Mouse (Mus musculus): Measurements from ENCODE around the gene Nrtn. TPM values are rescaled to one million over a fixed set of nuclear protein-coding genes. Genes with fewer than 3 reads are reported as not detected.

The Nrtn gene
- 2.4 and 2.5 TPM in 2 replicates for polyA plus RNA-seq (2015; fragmentation: Nextera tagmentation; extraction: Ambion mirVana)

- peak within 1 kb of the TSS; percentile 51 for H3K4me3 ChIP-seq (ENCODE audit: low read length)
- H3K9me3 ChIP-seq (ENCODE audit: control insufficient read depth, low read length), result peaks cover 5% of the 10 kb centered on the region; the same call in 1 of the 2 replicates
- WGBS, result under 1% methylated on average over 36 of the region's 48 CpGs
- H3K27ac ChIP-seq (ENCODE audit: low read depth, low read length), result no peak within 1 kb of the TSS
- H3K4me2 ChIP-seq (ENCODE audit: low read length), result peak within 1 kb of the TSS; percentile 91
- H3K27me3 ChIP-seq (replicated peaks; ENCODE audit: control insufficient read depth, insufficient read depth, low read length), result peaks cover 60% of the 10 kb centered on the region
- H3K9ac ChIP-seq (ENCODE audit: low read depth, low read length), result peak within 1 kb of the TSS; percentile 56
- no peaks in the 10 kb centered on the region for H3K36me3 ChIP-seq (ENCODE audit: control insufficient read depth, insufficient read depth, low read length)
- H3K4me1 ChIP-seq (ENCODE audit: control insufficient read depth, insufficient read depth, low read depth, low read length), result peaks cover 17% of the 10 kb centered on the region
- ATAC-seq, result 0 out of 2 replicates have a peak, but pooled peaks have one; percentile 5
Measured at GRCm38 (mm10) chr17:56757416-56758123, at the start of gene Nrtn. TSS of gene Nrtn (minus strand) at chr17:56757530.

- H3K27me3 ChIP-seq (replicated peaks; ENCODE audit: control insufficient read depth, insufficient read depth, low read length), result no peaks in the 10 kb centered on the region
- ATAC-seq, result no peak
- no peak overlapping the region for H3K4me3 ChIP-seq (ENCODE audit: low read length)
- no peaks in the 10 kb centered on the region for H3K9me3 ChIP-seq (ENCODE audit: control insufficient read depth, low read length)
- no peaks in the 10 kb centered on the region for H3K36me3 ChIP-seq (ENCODE audit: control insufficient read depth, insufficient read depth, low read length)
- H3K27ac ChIP-seq (ENCODE audit: low read depth, low read length), result no peak overlapping the region
- peaks cover 9% of the 10 kb centered on the region for H3K4me1 ChIP-seq (ENCODE audit: control insufficient read depth, insufficient read depth, low read depth, low read length)
- 100% methylated on average over 1 of the region's 1 CpGs for WGBS
- no peak overlapping the region for H3K4me2 ChIP-seq (ENCODE audit: low read length)
- H3K9ac ChIP-seq (ENCODE audit: low read depth, low read length), result no peak overlapping the region
Measured at GRCm38 (mm10) chr17:56805784-56806183, 48.5 kb upstream of the Nrtn start.

GRCm38 (mm10) chr17:56804952-56805351 lies 47.6 kb upstream of the Nrtn start:
- Histone ChIP-seq H3K27me3 (replicated peaks; ENCODE audit: control insufficient read depth, insufficient read depth, low read length) (no peaks in the 10 kb centered on the region), H3K36me3 (ENCODE audit: control insufficient read depth, insufficient read depth, low read length) (no peaks in the 10 kb centered on the region), H3K4me1 (ENCODE audit: control insufficient read depth, insufficient read depth, low read depth, low read length) (peaks cover 1% of the 10 kb centered on the region; the same call in 1 of the 2 replicates), H3K4me3 (ENCODE audit: low read length) (no peak overlapping the region), H3K4me2 (ENCODE audit: low read length) (no peak overlapping the region), H3K9me3 (ENCODE audit: control insufficient read depth, low read length) (no peaks in the 10 kb centered on the region), H3K9ac (ENCODE audit: low read depth, low read length) (no peak overlapping the region), H3K27ac (ENCODE audit: low read depth, low read length) (0 out of 2 replicates have a peak overlapping the region, but pooled peaks have one; percentile 1)
- 52% methylated on average over 5 of the region's 5 CpGs for WGBS
- 0 out of 2 replicates have a peak, but pooled peaks have one; percentile 20 for ATAC-seq

- no peaks in the 10 kb centered on the region for H3K36me3 ChIP-seq (ENCODE audit: control insufficient read depth, insufficient read depth, low read length)
- no peaks in the 10 kb centered on the region for H3K27me3 ChIP-seq (replicated peaks; ENCODE audit: control insufficient read depth, insufficient read depth, low read length)
- no peak for ATAC-seq
- no peak overlapping the region for H3K9ac ChIP-seq (ENCODE audit: low read depth, low read length)
- H3K27ac ChIP-seq (ENCODE audit: low read depth, low read length), result no peak overlapping the region
- no peaks in the 10 kb centered on the region for H3K4me1 ChIP-seq (ENCODE audit: control insufficient read depth, insufficient read depth, low read depth, low read length)
- H3K4me2 ChIP-seq (ENCODE audit: low read length), result no peak overlapping the region
- WGBS, result 89% methylated on average over 8 of the region's 8 CpGs
- no peak overlapping the region for H3K4me3 ChIP-seq (ENCODE audit: low read length)
- no peaks in the 10 kb centered on the region for H3K9me3 ChIP-seq (ENCODE audit: control insufficient read depth, low read length)
Measured at GRCm38 (mm10) chr17:56802065-56802464, 44.7 kb upstream of the Nrtn start.

GRCm38 (mm10) chr17:56799276-56799675 lies 41.9 kb upstream of the Nrtn start:
- no peaks in the 10 kb centered on the region for H3K4me1 ChIP-seq (ENCODE audit: control insufficient read depth, insufficient read depth, low read depth, low read length)
- no peaks in the 10 kb centered on the region for H3K9me3 ChIP-seq (ENCODE audit: control insufficient read depth, low read length)
- no peak overlapping the region for H3K27ac ChIP-seq (ENCODE audit: low read depth, low read length)
- H3K4me3 ChIP-seq (ENCODE audit: low read length), result no peak overlapping the region
- no peak for ATAC-seq
- 81% methylated on average over 3 of the region's 3 CpGs for WGBS
- no peak overlapping the region for H3K4me2 ChIP-seq (ENCODE audit: low read length)
- H3K27me3 ChIP-seq (replicated peaks; ENCODE audit: control insufficient read depth, insufficient read depth, low read length), result no peaks in the 10 kb centered on the region
- H3K9ac ChIP-seq (ENCODE audit: low read depth, low read length), result no peak overlapping the region
- no peaks in the 10 kb centered on the region for H3K36me3 ChIP-seq (ENCODE audit: control insufficient read depth, insufficient read depth, low read length)

GRCm38 (mm10) chr17:56793614-56794319 lies 36.4 kb upstream of the Nrtn start:
- ATAC-seq, result no peak
- H3K4me1 ChIP-seq (ENCODE audit: control insufficient read depth, insufficient read depth, low read depth, low read length), result no peaks in the 10 kb centered on the region
- H3K27me3 ChIP-seq (replicated peaks; ENCODE audit: control insufficient read depth, insufficient read depth, low read length), result no peaks in the 10 kb centered on the region
- 72% methylated on average over 6 of the region's 6 CpGs for WGBS
- H3K9ac ChIP-seq (ENCODE audit: low read depth, low read length), result no peak overlapping the region
- H3K36me3 ChIP-seq (ENCODE audit: control insufficient read depth, insufficient read depth, low read length), result no peaks in the 10 kb centered on the region
- H3K4me2 ChIP-seq (ENCODE audit: low read length), result no peak overlapping the region
- no peak overlapping the region for H3K4me3 ChIP-seq (ENCODE audit: low read length)
- no peak overlapping the region for H3K27ac ChIP-seq (ENCODE audit: low read depth, low read length)
- H3K9me3 ChIP-seq (ENCODE audit: control insufficient read depth, low read length), result no peaks in the 10 kb centered on the region

- H3K4me1 ChIP-seq (ENCODE audit: control insufficient read depth, insufficient read depth, low read depth, low read length), result no peaks in the 10 kb centered on the region
- no peaks in the 10 kb centered on the region for H3K27me3 ChIP-seq (replicated peaks; ENCODE audit: control insufficient read depth, insufficient read depth, low read length)
- H3K4me3 ChIP-seq (ENCODE audit: low read length), result no peak overlapping the region
- no peak overlapping the region for H3K4me2 ChIP-seq (ENCODE audit: low read length)
- no peaks in the 10 kb centered on the region for H3K36me3 ChIP-seq (ENCODE audit: control insufficient read depth, insufficient read depth, low read length)
- no peak for ATAC-seq
- no peak overlapping the region for H3K27ac ChIP-seq (ENCODE audit: low read depth, low read length)
- no peaks in the 10 kb centered on the region for H3K9me3 ChIP-seq (ENCODE audit: control insufficient read depth, low read length)
- no peak overlapping the region for H3K9ac ChIP-seq (ENCODE audit: low read depth, low read length)
- 87% methylated on average over 3 of the region's 3 CpGs for WGBS
Measured at GRCm38 (mm10) chr17:56792588-56792987, 35.3 kb upstream of the Nrtn start.

GRCm38 (mm10) chr17:56789286-56789685 lies 32.0 kb upstream of the Nrtn start:
- H3K9ac ChIP-seq (ENCODE audit: low read depth, low read length), result no peak overlapping the region
- no peaks in the 10 kb centered on the region for H3K9me3 ChIP-seq (ENCODE audit: control insufficient read depth, low read length)
- H3K4me3 ChIP-seq (ENCODE audit: low read length), result no peak overlapping the region
- H3K36me3 ChIP-seq (ENCODE audit: control insufficient read depth, insufficient read depth, low read length), result no peaks in the 10 kb centered on the region
- H3K4me1 ChIP-seq (ENCODE audit: control insufficient read depth, insufficient read depth, low read depth, low read length), result no peaks in the 10 kb centered on the region
- no peak overlapping the region for H3K4me2 ChIP-seq (ENCODE audit: low read length)
- H3K27me3 ChIP-seq (replicated peaks; ENCODE audit: control insufficient read depth, insufficient read depth, low read length), result no peaks in the 10 kb centered on the region
- WGBS, result 90% methylated on average over 6 of the region's 6 CpGs
- ATAC-seq, result no peak
- H3K27ac ChIP-seq (ENCODE audit: low read depth, low read length), result no peak overlapping the region

GRCm38 (mm10) chr17:56788886-56789285 lies 31.6 kb upstream of the Nrtn start:
- Histone ChIP-seq H3K9me3 (ENCODE audit: control insufficient read depth, low read length) (no peaks in the 10 kb centered on the region), H3K27me3 (replicated peaks; ENCODE audit: control insufficient read depth, insufficient read depth, low read length) (no peaks in the 10 kb centered on the region), H3K36me3 (ENCODE audit: control insufficient read depth, insufficient read depth, low read length) (no peaks in the 10 kb centered on the region), H3K27ac (ENCODE audit: low read depth, low read length) (no peak overlapping the region), H3K4me1 (ENCODE audit: control insufficient read depth, insufficient read depth, low read depth, low read length) (no peaks in the 10 kb centered on the region), H3K4me3 (ENCODE audit: low read length) (no peak overlapping the region), H3K4me2 (ENCODE audit: low read length) (no peak overlapping the region), H3K9ac (ENCODE audit: low read depth, low read length) (no peak overlapping the region)
- 80% methylated on average over 3 of the region's 3 CpGs for WGBS
- ATAC-seq, result no peak
